Mouse (Mus musculus): Measurements from ENCODE around the gene Trf.

Trf gene

GRCm38 (mm10) chr9:103230151-103230951 lies at the start of gene Trf, which contains the start of gene Gm20425:
Gene Trf (minus strand): TSS chr9:103230444.
Gene Gm20425 (minus strand): TSS chr9:103230307.
- no peak for DNase-seq (ENCODE audit: low read depth, low spot score)

DNA sequence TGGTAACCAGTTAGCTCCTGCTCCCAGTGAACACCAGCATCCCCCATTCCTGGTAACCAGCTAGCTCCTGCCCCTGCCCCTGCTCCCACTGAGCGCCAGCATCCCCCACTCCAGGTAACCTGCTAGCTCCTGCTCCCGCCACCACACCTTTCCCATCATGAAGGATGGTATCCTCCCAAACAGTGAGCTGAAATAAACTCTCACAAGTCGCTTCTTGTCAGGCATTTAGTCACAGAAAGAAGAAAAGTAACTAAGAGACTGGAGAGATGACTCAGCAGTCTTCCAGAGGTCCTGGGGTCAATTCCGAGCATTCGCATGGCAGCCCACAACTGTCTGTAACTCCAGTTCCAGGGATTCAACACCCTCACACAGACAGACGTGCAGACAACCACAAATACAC lies 46.6 kb upstream of the Trf start:
- DNase-seq (ENCODE audit: low read depth, low spot score), result no peak

- DNase-seq (ENCODE audit: low read depth, low spot score), result no peak
These were observed 45.4 kb upstream of the Trf start for GRCm38 (mm10) chr9:103275676-103276075.

- no peak for DNase-seq (ENCODE audit: low read depth, low spot score)
These were observed 44.6 kb upstream of the Trf start for GRCm38 (mm10) chr9:103274819-103275218.

- no peak for DNase-seq (ENCODE audit: low read depth, low spot score)
These were observed 40.9 kb upstream of the Trf start for GRCm38 (mm10) chr9:103271104-103271503.

- no peak for DNase-seq (ENCODE audit: low read depth, low spot score)
These were observed 35.5 kb upstream of the Trf start for GRCm38 (mm10) chr9:103265778-103266177.

DNA sequence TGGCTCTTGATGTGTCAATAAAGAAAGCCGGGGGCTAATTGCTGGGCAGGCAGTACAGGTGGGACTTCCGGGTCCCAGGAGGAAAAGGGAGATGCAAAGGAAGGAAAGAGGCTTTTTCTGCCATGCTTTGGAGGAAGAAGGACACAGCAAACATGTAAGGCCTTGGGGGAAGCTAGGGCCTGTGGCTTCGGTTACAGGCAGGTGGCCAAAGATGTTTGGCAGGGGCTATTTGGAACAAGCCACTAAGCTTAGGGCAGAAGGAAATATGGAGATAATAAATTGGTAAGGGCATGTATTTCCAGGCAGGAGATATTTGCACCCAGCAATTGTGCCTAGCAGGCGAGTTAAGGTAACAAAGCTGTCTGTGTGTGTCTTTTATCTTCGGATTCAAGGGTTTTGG lies 22.7 kb upstream of the Trf start:
- DNase-seq (ENCODE audit: low read depth, low spot score), result no peak

GRCm38 (mm10) chr9:103248618-103249017 lies 18.4 kb upstream of the Trf start:
- no peak for DNase-seq (ENCODE audit: low read depth, low spot score)

- no peak for DNase-seq (ENCODE audit: low read depth, low spot score)
These were observed 16.4 kb upstream of the Trf start for GRCm38 (mm10) chr9:103246526-103247168.

DNA sequence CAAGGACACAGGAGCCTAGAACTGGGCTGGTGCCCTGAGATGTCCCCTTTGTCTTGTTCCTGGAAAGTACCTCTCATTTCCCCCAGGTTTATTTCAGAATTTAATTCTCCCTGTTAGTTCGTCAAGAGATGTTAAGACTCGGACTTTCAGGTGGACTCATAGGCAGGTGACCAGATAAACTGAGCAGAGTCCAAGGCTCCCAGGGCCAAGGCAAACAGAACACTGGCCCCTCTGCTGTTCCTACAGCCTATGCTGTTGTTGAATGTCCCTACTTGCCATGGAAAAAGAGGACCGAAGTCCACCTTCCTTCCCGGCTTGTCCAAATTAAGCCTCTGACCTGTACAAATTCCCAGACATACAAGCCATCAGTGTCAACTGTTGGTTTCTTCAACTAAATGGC lies 13.4 kb upstream of the Trf start:
- DNase-seq (ENCODE audit: low read depth, low spot score), result no peak

DNA sequence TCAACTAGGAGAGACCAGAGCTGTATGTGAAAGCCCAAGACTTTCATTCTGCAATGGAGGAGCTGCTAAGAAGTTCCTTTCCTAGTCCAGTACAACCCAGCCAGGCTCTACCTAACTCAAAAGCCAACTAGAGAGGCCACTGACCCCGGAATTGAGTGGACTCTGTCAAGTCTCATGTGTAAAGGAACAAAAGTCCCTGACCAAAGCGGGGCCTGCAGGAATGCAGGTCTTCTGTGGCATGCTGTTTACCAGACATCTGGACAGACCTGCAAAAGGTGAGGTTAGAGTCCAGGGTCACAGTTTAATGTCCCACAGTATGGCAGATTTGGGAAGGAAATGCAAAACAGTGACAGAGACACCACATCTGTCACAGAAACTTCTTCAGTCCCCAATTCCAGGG lies 11.0 kb upstream of the Trf start:
- DNase-seq (ENCODE audit: low read depth, low spot score), result no peak

GRCm38 (mm10) chr9:103239471-103239870 lies 9.2 kb upstream of the Trf start:
- no peak for DNase-seq (ENCODE audit: low read depth, low spot score)

GRCm38 (mm10) chr9:103234565-103235165 lies 4.4 kb upstream of the Trf start:
- DNase-seq (ENCODE audit: low read depth, low spot score), result no peak

- no peak for DNase-seq (ENCODE audit: low read depth, low spot score)
These were observed 3.8 kb upstream of the Trf start for GRCm38 (mm10) chr9:103234059-103234458.

DNA sequence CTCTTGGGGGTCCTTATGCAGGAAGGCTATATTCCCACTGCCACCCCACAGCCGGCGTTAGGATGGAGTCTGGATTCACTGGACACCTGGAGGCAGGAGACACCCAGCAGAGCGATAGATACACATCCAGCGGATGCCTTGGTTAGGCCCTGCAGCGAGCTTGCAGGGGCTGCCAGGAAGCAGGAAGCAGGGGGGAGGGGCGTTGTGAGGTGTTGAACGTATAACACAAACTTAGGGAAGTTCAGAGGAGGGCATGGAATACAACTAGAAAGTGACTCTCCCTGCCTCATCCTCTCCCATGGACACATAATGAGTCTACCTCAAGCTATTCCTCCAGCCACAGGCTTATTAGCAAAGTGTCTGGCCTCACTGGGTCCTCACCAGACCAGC lies 2.8 kb upstream of the Trf start:
- no peak for DNase-seq (ENCODE audit: low read depth, low spot score)

DNA sequence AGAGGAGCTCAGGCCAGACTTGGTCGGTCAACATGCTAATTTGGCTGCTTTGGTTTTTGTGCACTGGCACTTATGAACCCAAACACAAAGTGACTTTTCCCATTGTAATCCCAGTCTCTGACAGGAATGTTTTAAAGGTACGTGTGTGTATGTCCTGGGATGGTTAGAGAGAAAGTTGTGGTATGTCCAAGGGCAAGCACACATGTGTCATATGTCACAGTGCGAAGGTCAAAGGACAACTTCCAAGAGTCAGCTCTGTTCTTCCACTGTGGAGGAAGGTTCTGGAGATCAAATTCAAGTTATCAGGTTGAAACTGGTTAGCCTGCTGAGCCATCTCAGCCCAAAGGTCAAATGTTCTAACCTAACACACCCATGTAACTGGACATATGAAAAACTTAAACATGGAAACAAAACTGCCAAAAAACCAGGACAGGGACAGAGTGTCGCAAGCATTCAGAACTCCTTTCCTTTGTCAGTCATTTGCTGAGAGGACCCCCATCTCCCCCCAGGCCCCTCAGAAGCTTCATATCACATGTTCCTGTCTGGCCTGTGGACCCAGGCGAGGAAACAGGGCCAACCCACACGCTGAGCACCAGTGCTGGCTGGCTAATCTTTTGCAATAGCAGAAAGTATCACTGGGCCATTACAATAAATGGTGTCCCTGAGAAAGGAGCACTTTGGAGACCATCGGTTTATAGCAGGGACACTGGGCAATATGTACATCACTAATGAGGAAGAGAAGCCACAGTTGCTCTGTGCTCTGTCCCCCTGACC lies 2.2 kb upstream of the Trf start:
- DNase-seq (ENCODE audit: low read depth, low spot score), result no peak

DNA sequence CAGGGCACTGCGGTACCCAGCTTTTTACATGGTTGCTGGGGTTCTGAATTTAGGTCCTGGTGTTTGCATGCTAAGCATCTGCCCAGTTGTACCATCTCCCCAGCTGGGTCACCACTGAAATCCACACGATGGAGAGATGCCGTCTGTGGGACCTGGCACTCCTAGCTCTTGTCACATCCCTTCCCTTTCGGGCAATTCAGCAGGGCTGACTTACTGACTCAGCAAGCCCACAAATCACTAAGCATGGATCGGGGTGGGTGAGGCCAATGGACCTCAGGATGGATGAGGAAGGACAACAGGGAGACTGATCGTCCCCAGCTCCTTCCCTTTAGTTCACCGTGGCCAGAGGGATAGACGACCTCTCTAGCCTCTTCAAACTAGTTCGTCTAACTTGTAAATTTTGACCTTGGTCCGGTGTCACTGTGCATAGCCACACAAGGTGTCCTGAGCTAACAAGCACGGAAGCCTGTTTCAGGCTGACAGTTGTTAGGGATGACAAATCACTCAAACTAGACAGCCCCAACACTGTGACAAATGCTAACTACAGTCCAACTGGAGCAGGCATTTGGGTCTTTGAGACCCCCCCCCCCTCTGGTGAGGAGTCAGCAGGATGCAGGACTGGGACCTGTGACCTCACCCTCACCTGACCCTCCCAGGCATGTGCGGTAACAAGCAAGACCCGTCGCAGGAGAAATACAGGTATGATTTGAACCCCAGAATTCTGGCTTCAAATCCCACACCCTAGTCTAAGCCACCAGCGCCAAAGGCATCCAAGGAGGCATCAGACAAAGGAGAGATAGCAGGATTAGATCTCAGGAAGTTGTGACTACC lies 992 bp downstream of the Trf start:
- DNase-seq (ENCODE audit: low read depth, low spot score), result no peak

DNA sequence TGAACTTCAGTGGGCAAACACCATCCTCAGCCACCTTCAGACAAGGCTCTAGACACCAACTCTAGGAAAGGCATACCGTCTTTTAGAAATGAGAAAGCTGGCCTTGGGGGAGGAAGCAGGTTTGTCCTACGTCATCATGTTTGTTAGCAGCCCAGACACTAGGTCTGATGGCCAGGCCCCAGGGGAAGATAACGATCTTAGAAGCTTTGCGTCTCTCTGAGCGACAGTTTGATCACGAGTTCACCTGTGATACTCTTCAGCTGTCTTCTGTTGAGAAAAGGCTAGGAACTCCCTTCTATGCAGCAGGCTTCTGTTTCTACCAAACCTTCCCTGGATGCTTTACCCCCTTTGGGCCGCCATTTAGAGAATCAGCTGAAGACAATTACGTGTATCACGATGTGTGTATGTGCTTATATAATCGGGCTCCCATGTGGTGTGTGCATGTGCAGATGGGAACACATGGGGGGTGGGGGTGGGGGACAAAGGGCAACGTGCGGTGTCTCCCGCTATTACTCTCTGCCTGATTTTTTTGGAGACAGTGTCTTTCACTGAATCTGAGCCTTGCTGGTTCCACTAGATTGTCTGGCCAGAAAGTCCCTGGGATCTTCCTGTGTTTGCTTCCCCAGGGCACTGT lies 1.8 kb downstream of the Trf start:
- no peak for DNase-seq (ENCODE audit: low read depth, low spot score)

DNA sequence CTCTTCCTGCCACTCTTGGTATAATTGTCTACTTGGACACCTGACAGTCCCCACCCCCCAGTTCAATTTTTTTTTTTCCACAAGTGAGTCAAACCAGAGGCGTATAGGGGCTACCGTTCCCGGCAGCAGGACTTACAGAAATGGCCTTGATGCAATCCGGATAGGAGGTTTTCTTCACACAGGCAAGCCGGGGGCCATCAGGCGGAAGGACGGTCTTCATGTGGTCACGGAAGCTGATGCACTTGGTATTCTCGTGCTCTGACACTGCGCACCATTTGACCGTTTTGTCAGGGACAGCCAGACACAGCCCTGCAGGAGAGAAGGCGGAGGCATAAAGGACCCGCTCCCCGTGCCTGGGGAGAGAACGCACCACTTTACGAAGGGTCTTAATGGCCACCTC lies 2.5 kb downstream of the Trf start:
- no peak for DNase-seq (ENCODE audit: low read depth, low spot score)

DNA sequence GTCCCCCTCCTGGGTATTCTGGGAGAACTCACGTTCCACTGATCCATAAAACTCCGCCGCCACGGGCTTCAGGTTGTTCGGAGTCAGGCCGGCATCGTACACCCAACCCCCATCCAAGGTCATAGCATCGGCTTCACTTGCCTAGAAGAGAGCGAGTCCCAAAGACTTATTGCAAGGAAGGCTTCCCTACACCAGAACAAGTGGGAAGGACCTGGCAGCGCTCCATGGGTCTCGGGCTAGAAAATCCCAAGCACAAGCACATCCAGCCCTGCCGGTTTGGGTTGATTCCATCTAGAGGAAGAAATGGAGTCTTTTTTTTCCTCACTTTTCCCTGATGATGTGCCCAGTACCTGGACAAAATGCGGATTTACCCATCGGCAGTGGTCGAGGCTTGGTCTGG lies 3.4 kb downstream of the Trf start:
- no peak for DNase-seq (ENCODE audit: low read depth, low spot score)

DNA sequence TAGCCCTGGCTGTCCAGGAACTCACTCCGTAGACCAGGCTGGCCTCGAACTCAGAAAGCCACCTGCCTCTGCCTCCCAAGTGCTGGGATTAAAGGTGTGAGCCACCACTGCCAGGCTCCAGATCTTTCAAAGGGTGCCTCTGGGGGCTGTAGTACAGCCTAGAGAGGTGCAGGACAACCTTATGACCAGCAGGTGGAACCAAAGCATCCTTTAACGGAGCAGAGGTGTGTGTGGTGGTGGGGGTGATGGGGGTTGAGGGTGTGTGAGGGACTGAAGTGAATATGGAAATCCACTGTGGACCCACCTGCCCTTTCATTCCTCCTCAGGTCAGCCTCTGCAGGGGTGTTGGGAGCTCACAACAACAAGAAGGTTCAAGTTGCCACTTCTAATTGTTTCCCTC lies 4.8 kb downstream of the Trf start:
- no peak for DNase-seq (ENCODE audit: low read depth, low spot score)

All from WW6 (cell line).